In the genomic region with DNA sequence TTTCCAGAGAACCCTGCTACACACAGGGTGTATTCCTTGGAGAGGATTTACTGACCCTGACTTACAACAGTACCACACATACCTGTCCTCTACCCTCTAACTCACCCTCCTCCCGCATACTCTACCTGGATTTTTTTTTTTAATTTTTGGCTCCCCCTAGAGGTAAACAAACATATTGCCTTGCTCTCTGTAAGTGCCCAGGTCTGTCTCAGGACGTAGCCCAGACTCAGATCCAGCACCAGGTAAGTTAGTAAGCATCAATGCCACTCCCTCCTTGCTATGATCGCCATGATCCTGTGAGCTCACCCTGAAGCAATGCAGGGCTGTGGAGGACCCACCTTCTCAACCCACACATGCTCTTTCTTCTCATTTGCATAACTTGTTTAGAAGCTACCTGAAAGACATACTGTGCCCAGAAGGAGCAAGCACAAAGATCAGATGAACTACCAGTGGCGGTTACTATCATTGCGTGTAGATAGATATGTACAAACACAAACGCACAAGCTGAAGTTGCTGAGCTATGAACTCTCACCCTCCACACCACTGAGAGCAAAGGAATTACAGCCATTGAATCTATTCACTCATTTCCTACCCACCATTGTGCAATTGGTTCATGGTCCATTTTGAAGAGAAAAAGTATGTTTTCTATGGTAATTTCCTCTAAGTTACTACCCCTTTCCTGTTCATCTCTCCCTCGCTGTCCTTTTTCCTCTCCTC, we compare ENCODE assay signal across 14 mouse cellular contexts. TPM values are rescaled to one million over a fixed set of nuclear protein-coding genes. Genes with fewer than 3 reads are reported as not detected.
DNase-seq lines count a peak whose midpoint lies in the region; ATAC-seq and TF ChIP-seq lines count a peak whose summit lies in the region.
"Had no signal": no experiment of that assay in that cellular context is flagged by ENCODE, and none has a peak within 500 bp of the region (broad histone marks: within the 10 kb centered on the region; RNA-seq: fewer than 3 reads in every experiment).

No protein-coding gene starts in this region.

- no peaks in the 10 kb centered on the region for H3K36me3 ChIP-seq in forebrain, postnatal 0 days (ENCODE audit: insufficient read depth)
- no peaks in the 10 kb centered on the region for H3K36me3 ChIP-seq in forebrain, embryonic 14.5 days (ENCODE audit: control insufficient read depth, insufficient read depth, low read length)
- H3K36me3 ChIP-seq in midbrain, embryonic 13.5 days = no peaks in the 10 kb centered on the region
- H3K36me3 ChIP-seq in midbrain, embryonic 14.5 days (ENCODE audit: control insufficient read depth, insufficient read depth, low read length) = no peaks in the 10 kb centered on the region
- H3K36me3 ChIP-seq in splenic B cell, adult 2 months (ENCODE audit: control insufficient read depth, insufficient read depth, low read length, poor library complexity, severe bottlenecking) = 0 out of 2 replicates have a peak, but pooled peaks cover 2% of the 10 kb centered on the region

- no peak for DNase-seq in forebrain, postnatal 0 days
- no peak for DNase-seq in forebrain, embryonic 14.5 days (ENCODE audit: low spot score)
- DNase-seq in midbrain, embryonic 14.5 days = no peak
- DNase-seq in splenic B cell, adult 2 months (ENCODE audit: low read depth, low spot score) = peak; percentile 31
- no peak for DNase-seq in urinary bladder, adult 18-20 months (ENCODE audit: low spot score in 2 of 2)
- no peak for DNase-seq in right cerebral cortex, adult 2 months (ENCODE audit: low spot score in 2 of 2)
- DNase-seq: adrenal gland, postnatal 10 days; cerebellum, postnatal 36 days; heart, postnatal 10 days had no signal

- no peak overlapping the region for H3K4me3 ChIP-seq in forebrain, postnatal 0 days (ENCODE audit: low read depth, low read length)
- H3K4me3 ChIP-seq in forebrain, embryonic 14.5 days (ENCODE audit: low read depth, low read length) = no peak overlapping the region
- no peak overlapping the region for H3K4me3 ChIP-seq in midbrain, embryonic 13.5 days (replicated peaks)
- no peak overlapping the region for H3K4me3 ChIP-seq in midbrain, embryonic 14.5 days (replicated peaks; ENCODE audit: low read depth, low read length)
- H3K4me3 ChIP-seq: liver, embryonic 15.5 days; myocyte had no signal

- H3K4me1 ChIP-seq in forebrain, postnatal 0 days (ENCODE audit: insufficient read depth) = no peaks in the 10 kb centered on the region
- H3K4me1 ChIP-seq in forebrain, embryonic 14.5 days (ENCODE audit: control insufficient read depth, insufficient read depth, low read length) = no peaks in the 10 kb centered on the region
- H3K4me1 ChIP-seq in midbrain, embryonic 13.5 days (replicated peaks) = no peaks in the 10 kb centered on the region
- no peaks in the 10 kb centered on the region for H3K4me1 ChIP-seq in midbrain, embryonic 14.5 days (ENCODE audit: control insufficient read depth, insufficient read depth, low read length)
- H3K4me1 ChIP-seq: liver, embryonic 15.5 days had no signal

- ATAC-seq in forebrain, postnatal 0 days = no peak
- ATAC-seq in forebrain, embryonic 14.5 days = no peak
- 0 out of 2 replicates have a peak, but pooled peaks have one; percentile 14 for ATAC-seq in midbrain, embryonic 13.5 days
- no peak for ATAC-seq in midbrain, embryonic 14.5 days (ENCODE audit: low FRiP score, low TSS enrichment)
- ATAC-seq in hematopoietic stem cell, adult 5-6 weeks (replicated peaks in 1 of 2; ENCODE audit: insufficient read depth in 1 of 2, low FRiP score in 2 of 2, low TSS enrichment in 1 of 2, low read depth in 1 of 2, poor library complexity in 2 of 2, severe bottlenecking in 2 of 2) = peak; percentile 27 to 48; a peak in 1 of 4 replicates
- ATAC-seq: forebrain, embryonic 16.5 days had no signal

- no peak overlapping the region for H3K27ac ChIP-seq in forebrain, postnatal 0 days (ENCODE audit: low read depth, low read length)
- H3K27ac ChIP-seq in forebrain, embryonic 14.5 days (ENCODE audit: low read depth, low read length) = no peak overlapping the region
- no peak overlapping the region for H3K27ac ChIP-seq in midbrain, embryonic 13.5 days
- no peak overlapping the region for H3K27ac ChIP-seq in midbrain, embryonic 14.5 days (replicated peaks; ENCODE audit: low read depth, low read length)
- H3K27ac ChIP-seq: liver, embryonic 15.5 days had no signal

- peak; percentile 12; the same call in 1 of the 2 replicates for TF ChIP-seq CTCF in forebrain, postnatal 0 days (IDR thresholded peaks at IDR 0.05; ENCODE audit: low read depth)

- no peak overlapping the region for H3K9ac ChIP-seq in forebrain, postnatal 0 days
- no peak overlapping the region for H3K9ac ChIP-seq in forebrain, embryonic 14.5 days (ENCODE audit: low read length)
- H3K9ac ChIP-seq in midbrain, embryonic 13.5 days (replicated peaks) = no peak overlapping the region
- no peak overlapping the region for H3K9ac ChIP-seq in midbrain, embryonic 14.5 days (replicated peaks; ENCODE audit: low read length)
- H3K9ac ChIP-seq: liver, embryonic 15.5 days had no signal

- WGBS in forebrain, postnatal 0 days = 74% methylated on average over 7 of the region's 7 CpGs
- 71% methylated on average over 7 of the region's 7 CpGs for WGBS in forebrain, embryonic 14.5 days
- WGBS in midbrain, embryonic 13.5 days = 77% methylated on average over 7 of the region's 7 CpGs
- 73% methylated on average over 7 of the region's 7 CpGs for WGBS in midbrain, embryonic 14.5 days

- H3K9me3 ChIP-seq in forebrain, postnatal 0 days (ENCODE audit: low read length) = no peaks in the 10 kb centered on the region
- no peaks in the 10 kb centered on the region for H3K9me3 ChIP-seq in forebrain, embryonic 14.5 days (replicated peaks; ENCODE audit: control insufficient read depth, low read length)
- H3K9me3 ChIP-seq in midbrain, embryonic 13.5 days = no peaks in the 10 kb centered on the region
- H3K9me3 ChIP-seq in midbrain, embryonic 14.5 days (ENCODE audit: control insufficient read depth, low read length) = no peaks in the 10 kb centered on the region
- H3K9me3 ChIP-seq: liver, embryonic 15.5 days had no signal

- H3K27me3 ChIP-seq in forebrain, postnatal 0 days (ENCODE audit: insufficient read depth, low read length) = no peaks in the 10 kb centered on the region
- H3K27me3 ChIP-seq in forebrain, embryonic 14.5 days (replicated peaks; ENCODE audit: control insufficient read depth, insufficient read depth, low read length) = no peaks in the 10 kb centered on the region
- H3K27me3 ChIP-seq in midbrain, embryonic 13.5 days = no peaks in the 10 kb centered on the region
- H3K27me3 ChIP-seq in midbrain, embryonic 14.5 days (ENCODE audit: control insufficient read depth, insufficient read depth, low read length) = no peaks in the 10 kb centered on the region
- H3K27me3 ChIP-seq in splenic B cell, adult 2 months (ENCODE audit: control insufficient read depth, insufficient read depth, low read length, poor library complexity, severe bottlenecking) = no peaks in the 10 kb centered on the region
- H3K27me3 ChIP-seq: liver, embryonic 15.5 days had no signal

- H3K4me2 ChIP-seq in forebrain, postnatal 0 days (ENCODE audit: low read depth) = no peak overlapping the region
- no peak overlapping the region for H3K4me2 ChIP-seq in forebrain, embryonic 14.5 days (ENCODE audit: low read length)
- H3K4me2 ChIP-seq in midbrain, embryonic 13.5 days (replicated peaks) = no peak overlapping the region
- no peak overlapping the region for H3K4me2 ChIP-seq in midbrain, embryonic 14.5 days (ENCODE audit: low read length)
- H3K4me2 ChIP-seq: liver, embryonic 15.5 days had no signal

RNA-seq across cellular contexts. Expression of gene Pdlim1, which starts 39.7 kb away (rescaled TPM):
- 1.4 and 2.8 TPM in 2 replicates for total RNA-seq in forebrain, postnatal 0 days (2014; rRNA removed)
- 6.6 and 7.0 TPM in 2 replicates for polyA plus RNA-seq in forebrain, postnatal 0 days (2015; fragmentation: Nextera tagmentation; extraction: Ambion mirVana)
- 20.1 and 30.1 TPM in 2 replicates for polyA plus RNA-seq in forebrain, embryonic 14.5 days (2014; fragmentation: Nextera tagmentation; extraction: Ambion mirVana)
- 17.7 and 19.4 TPM in 2 replicates for polyA plus RNA-seq in midbrain, embryonic 13.5 days (2015; fragmentation: Nextera tagmentation; extraction: Ambion mirVana)
- polyA plus RNA-seq in midbrain, embryonic 14.5 days (2014; fragmentation: Nextera tagmentation; extraction: Ambion mirVana) = 4.8 and 12.7 TPM in 2 replicates
- 43.7 and 59.8 TPM in 2 replicates for total RNA-seq in hematopoietic stem cell, adult 5-6 weeks (2017)

RNA-seq across cellular contexts. Expression of gene Cyp2c70, which starts 44.9 kb away (rescaled TPM):
- not detected in 2 replicates for total RNA-seq in forebrain, postnatal 0 days (2014; rRNA removed)
- polyA plus RNA-seq in forebrain, postnatal 0 days (2015; fragmentation: Nextera tagmentation; extraction: Ambion mirVana) = not detected in 2 replicates
- not detected in 2 replicates for polyA plus RNA-seq in forebrain, embryonic 14.5 days (2014; fragmentation: Nextera tagmentation; extraction: Ambion mirVana)
- polyA plus RNA-seq in midbrain, embryonic 13.5 days (2015; fragmentation: Nextera tagmentation; extraction: Ambion mirVana) = not detected in 2 replicates
- not detected in 2 replicates for polyA plus RNA-seq in midbrain, embryonic 14.5 days (2014; fragmentation: Nextera tagmentation; extraction: Ambion mirVana)
- total RNA-seq in hematopoietic stem cell, adult 5-6 weeks (2017) = not detected in 2 replicates
- polyA plus RNA-seq: forebrain, embryonic 16.5 days; myocyte had no signal

Comparison
In these comparisons a context has a peak if more than half of its experiments do, and no peak if none do; other contexts are left out.
1. ATAC-seq: peak in midbrain, embryonic 13.5 days (single experiment) and hematopoietic stem cell, adult 5-6 weeks (2 of 2); none in forebrain, postnatal 0 days (single experiment), forebrain, embryonic 14.5 days (single experiment) and midbrain, embryonic 14.5 days (single experiment).